Mouse (Mus musculus) induced T-regulatory cell, adult 2 months (primary cell): ENCODE measurements at regions not wholly inside any gene's neighbourhood (a gene's known extent, or its start where the extent isn't known, plus 50 kb on each side); places are given as distances from the start of the nearest gene placed in this dataset.

Source experiments
- DNase-seq: peaks from one replicate; pipeline ENCODE4 v3.0.0-alpha.2; 2012; ENCODE audit warnings: low read depth

DNA sequence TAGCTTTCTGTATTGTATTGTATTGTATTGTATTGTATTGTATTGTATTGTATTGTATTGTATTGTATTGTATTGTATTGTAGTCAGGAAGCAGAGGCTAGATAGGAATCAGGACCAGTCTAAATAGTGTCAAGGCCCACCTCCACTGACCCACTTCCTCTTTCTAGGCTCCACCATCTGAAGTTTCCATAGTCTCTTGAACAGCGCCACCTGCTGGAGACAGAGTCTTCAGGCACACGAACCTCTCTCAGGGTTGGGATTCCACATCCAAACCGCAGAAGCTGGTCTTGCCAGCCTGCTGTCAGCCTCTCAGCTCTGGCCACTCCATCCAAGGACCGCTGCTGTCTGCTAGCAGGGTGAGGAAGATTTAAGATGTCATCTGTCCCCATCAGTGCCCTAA, 234.6 kb downstream of the Cdh26 start:
- peak; percentile 69 for DNase-seq

DNA sequence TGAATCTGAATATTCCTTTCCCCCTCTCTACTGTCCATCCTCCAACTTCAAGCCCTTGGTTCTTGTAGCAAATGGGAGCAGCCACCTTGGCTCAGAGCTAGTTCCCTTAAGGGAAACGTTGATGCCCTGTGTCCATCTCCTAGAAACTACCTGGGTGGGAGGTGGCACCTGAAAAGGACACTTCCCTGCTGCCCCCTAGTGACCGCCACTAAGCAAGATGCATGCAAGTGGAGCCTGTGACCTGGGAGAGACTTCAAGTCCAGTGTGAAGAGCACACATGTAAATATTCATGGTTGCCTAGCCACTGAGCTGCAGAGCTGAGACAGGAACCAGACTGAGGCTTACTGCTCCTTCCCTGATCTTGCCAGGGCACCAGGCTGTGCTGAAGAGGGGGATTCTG, 238.1 kb downstream of the Cdh26 start:
- DNase-seq, result peak; percentile 5

DNA sequence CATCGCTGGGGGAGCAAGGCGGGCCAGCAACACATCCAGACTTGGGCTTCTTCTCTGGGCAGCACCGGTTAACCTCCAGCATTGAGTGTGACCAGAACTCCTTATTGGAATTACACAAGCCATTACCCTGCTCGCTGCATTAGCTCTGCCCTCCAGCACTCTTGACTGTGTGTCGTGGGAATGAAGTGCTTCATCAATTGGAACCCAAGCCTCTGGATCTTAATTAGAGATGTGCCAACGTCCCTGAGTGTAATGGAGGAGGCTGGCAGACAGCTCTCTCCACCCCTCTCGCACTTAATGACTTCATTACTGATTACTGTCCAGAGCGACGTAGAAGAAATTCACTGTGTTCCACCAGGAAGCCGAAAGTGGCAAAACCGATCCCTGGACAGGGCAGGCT, 240.6 kb downstream of the Cdh26 start:
- DNase-seq, result no peak

DNA sequence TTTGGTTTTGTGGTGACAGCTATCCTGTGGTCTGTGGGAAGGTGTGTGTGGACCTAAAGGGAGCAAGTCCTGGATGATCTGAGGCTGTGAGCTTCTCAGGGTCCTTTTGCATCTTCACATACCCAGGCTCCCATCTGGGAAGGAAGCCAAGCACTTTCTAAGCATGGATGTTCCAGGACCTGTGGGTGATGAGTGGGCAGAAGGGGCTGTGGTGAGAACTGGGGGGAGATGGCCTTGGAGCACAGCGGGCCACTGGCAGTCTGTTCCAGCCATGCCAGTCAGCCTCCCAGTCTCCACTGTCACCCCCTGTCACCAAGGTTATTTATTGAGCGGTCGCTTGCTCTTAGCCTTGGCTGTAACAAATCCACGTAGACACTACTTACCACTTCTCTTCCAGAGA, 243.3 kb downstream of the Cdh26 start:
- DNase-seq, result no peak

DNA sequence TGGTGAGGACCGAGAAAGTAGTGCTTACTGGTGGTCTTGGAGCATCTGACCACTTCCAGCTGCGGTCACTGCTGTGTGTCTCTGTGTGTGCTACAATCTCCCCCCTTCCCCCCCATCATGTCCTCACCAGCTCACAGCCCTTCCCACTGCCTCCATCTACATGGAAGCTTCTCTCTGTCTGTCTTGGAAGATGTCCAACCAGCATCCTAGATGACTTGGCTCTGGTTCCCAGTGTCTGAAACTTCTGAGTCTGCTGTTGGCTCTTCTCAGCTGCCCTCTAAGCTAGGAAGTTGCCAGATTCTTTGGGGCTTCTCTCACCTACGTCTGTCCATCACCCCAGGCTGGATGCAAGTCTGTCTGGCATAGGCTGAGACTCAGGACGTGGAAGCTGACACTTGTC, 244.3 kb downstream of the Cdh26 start:
- DNase-seq, result no peak

DNA sequence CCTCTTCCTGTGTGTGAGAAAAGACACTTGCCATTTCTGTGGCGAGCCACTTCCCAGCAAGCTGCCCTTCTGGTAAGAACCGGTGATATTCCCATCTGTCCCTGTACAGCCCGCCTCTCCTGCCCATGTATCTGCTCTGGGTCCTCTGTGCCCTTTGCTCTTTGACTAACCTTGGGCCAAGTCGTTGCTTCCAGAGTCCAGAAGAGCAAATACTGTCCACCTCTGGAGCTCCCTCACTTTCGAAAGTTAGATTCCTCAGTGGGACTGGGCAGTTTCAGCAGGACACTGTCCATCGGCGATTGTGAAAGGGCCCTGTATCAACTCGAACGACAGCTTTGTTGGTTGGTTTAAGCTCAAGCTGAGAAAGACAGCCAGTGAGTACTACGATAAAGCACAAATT, 246.6 kb downstream of the Cdh26 start:
- DNase-seq, result no peak

DNA sequence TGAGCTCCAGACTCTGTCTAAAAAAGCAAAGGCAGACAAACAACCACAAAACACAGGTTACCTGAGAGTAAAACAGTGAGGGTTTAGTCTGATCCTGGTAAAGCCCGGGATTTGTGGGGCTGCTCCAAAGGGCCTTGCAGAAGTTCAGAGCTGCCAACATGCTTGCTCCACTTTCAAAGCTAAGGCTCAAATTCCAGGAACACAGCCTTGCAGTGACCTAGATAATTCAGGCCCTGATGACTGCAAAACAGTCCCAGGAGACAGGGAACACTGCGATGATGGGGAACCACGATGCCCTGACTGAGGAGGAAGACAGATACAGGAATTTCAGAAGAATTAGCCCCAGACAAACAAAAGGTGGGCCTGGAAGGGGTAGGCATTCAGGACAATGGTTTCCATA, 250.0 kb downstream of the Cdh26 start:
- DNase-seq, result no peak

DNA sequence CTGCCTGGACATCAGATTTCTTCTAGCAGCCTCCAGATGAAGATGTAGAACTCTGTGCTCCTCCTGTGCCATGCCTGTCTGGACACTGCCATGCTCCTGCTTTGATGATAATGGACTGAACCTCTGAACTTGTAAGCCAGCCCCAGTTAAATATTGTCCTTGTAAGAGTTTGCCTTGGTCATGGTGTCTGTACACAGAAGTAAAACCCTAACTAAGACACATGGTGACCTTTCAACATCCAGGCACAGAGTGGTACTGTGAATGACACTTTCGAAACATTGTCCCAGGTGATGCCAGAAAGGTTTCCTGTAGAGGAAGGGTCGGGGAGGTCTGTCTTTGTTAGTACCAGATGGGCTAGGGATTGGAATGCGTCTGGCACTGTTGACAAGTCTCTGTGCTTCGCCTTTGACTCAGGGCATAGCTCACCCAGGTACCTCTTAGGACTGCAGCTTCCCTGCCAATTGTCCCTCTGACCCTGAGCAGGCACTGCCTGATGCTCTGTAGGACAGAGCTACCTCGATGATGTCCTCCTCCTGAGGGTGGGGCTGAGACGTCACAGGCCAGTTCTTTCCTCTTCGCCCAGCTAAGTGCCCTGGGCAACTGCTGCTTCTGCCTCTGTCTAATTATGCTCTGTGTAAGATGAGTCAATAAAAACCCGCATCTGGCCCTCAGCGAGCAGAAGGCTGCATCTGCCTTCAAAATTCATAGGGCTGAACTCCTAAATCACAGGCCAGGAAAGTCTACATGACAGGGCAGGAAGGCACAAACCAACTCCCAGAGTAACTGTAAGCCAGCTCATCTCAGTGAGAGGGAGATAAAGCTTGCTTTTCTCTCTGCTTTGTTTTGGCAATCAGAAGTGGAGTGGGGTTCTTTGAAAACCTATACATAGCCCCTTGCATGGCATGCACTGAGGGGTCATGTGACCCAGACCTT, 254.0 kb downstream of the Cdh26 start:
- no peak for DNase-seq

DNA sequence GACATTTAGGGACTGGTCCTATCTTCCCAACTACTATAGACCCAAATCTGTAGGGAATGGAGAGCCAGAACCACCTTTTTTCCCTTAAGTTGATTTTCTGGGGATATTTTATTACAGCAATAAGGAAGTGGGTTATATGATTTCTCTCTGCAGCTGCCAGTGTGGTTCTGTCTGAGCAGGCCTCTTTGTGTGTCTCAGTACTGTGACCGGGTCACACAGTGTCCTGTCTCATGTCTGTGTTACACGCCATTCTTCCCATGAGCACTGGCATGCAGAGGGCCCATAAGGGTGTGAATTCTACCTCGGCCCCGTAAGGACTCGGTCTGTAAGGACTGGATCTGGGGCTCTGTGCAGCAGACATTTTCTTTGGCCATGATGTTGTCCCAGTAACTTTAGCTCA, 254.9 kb downstream of the Cdh26 start:
- no peak for DNase-seq

DNA sequence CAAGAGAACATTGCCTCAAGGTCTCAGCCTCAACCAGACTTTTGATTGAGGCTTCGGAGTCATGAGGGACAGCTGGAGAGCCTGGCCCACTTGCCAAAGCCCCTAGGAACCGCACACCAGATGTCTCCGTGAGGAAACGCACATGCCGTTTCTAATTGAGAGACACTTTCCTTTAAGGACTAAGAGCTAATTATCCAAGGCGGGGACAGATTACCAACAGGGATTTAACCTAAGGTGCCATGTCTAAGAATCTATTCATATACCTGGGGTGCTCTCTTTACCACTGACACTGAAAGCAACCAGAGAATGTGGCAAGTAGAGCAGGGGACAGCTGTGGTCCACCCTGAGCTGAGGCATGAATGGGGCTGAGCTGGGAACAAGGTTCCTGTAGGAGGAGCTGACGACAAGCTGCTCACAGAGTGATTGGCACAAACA, 255.9 kb downstream of the Cdh26 start:
- no peak for DNase-seq

DNA sequence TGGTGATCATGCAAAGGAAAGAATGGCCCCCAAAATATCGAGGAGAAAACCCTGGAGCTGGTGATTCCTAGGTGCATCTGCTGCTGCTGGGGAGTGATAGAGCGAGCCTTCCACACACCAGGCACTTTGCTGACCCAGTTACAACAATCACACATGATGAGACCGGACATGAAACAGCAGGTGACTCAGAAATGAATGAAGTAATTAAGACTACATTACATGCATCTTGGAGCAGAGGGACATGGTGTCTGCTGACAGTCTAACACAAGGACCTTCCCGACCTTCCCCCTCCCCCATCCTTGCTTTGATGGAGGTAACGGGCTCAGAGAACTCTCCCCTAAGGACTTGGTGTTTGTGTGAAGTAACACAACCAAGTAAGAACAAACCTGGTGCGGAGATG, 258.3 kb downstream of the Cdh26 start:
- DNase-seq, result no peak

DNA sequence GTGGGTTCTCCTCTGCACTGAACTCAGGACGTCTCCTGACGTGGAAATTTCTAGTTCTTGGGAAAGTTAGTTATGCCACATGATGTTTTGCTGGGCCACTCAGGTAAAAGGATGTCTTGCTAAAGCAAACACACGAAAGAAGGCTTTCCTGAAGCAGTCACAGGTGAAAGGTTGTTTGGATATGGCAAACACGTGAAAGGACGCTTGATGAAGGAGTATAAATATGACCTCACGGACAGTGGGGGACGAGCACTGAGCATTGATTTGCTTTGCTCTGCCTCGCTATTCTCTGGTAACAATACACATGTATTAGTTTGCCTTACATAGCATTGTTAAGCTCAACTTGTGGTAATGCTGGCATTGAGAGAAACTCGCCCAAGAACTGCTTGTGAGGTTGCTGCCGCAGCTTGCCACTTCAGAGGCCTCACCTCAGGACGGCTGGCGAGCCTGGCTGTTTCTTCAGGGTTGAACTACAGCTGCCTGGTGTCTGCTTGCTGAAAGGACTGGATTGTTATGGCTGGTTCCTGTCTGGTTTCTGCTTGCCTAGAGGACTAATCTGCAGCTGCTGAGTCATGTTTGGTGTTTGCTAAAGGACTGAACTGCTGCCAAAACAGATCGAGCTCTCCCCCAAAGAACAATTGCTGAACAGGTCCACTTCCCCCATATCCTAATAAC, 261.0 kb downstream of the Cdh26 start:
- DNase-seq, result no peak

DNA sequence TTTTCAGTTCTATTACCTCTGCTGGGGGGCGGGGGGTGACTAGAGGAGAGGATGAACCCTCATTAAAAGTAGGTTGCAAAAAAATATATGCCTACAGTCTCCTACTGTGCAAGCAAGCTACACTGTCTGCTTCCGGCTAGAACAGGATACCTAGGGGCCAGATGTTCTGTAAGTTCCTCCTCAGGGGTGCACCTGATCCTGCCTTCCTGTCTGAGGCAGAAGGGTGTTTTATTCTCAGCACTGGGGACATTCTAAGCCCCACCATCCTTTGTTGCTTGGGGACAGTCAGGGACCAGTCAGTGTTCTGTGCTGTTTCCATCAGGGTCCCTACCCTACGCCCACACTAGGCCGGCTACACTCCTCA, 261.5 kb downstream of the Cdh26 start:
- no peak for DNase-seq

DNA sequence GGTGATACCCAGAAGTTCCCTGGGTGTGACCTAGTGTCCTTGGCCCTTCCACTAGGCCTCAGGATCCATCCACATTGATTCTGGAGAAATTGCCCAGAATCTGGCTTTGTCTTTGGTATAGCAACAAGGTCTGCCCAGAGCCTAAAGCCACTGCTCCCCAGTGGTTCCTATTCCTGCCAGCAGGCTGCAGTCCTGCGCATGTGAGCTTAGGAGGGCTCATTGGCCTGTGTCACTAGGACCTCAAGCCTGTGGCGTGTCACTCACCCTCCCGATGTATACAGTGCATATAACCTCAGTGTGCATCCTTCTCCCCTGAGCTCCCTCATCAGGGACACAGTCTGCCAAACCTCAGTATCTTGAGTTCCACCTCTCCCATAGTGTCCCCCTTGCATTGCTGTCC, 261.9 kb downstream of the Cdh26 start:
- DNase-seq, result no peak

DNA sequence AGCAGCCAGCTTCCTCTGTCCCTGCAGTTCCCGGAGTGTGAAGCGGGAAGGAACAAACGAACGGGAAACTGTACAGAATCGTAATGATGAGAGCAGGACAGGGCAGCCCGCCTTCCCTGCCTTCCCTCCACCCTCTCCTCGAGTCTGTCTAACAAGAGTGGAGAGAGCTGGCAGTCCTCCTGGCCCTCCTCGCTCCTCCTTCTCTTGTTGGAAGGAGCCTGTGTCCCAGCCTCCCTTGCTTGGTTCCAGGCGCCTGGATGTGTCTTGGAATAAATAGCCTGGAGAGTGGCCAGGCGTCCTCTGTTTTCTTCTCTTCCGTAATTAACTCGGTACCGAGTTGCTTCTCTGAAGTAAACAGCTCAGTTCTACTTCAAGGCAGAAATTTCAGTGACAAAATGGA, 268.3 kb downstream of the Cdh26 start:
- no peak for DNase-seq

DNA sequence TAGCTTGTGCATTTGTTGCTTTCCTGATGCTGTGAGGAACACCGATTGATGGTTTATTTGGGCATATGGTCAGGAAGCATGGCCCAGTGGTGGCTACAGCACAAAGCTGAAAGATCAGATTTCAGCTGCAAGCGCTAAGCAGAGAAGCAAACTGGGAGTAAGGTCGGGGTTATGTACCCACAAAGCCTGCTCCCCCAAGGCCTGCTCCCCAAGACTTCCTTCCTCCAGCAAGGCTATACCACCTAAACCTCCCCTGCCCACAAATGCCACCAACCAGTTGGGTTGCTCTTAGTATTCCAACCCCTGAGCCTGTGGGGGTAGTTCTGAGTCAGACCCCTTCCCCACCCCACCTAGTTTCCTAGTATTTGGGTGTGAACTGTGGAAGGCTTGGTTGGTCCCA, 270.5 kb downstream of the Cdh26 start:
- DNase-seq, result no peak

DNA sequence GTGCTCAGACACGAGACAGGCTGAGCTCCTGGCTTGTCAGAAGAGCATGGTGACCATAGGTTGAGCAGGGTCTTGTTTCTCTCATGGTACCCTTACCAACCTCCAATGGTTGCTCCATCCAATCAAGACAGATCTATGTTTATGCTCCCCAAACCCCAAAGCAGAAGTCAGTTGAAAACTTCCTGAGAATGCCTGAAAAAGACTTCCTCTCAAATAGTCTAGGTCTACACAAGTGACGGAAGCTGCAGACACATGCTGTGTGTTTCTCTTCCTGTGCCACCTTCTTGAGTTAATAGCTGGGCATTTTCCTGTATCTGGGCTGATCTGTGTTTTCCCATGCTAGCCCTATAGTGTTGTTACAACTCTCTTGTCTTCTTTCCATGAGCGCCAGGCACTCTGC, 274.2 kb downstream of the Cdh26 start:
- no peak for DNase-seq

DNA sequence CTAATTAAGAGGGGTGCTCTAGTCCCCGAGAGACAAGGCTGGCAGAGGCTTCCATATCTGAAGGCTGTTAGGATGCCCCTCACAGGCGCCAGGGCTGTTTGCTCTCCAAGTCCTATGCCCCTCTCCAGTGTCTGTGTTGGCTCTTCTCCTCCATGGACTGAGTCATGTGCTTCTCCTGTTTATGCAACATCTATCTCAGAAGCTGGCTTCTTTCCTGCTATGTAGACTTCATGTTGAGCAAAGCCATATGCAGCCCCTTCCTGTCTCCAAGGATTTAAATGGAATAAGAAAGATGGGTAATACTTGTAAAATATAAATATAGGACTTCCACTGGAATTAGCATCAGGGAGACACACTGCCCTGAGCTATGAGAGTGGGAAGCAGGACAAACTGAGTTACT, 278.3 kb downstream of the Cdh26 start:
- no peak for DNase-seq

DNA sequence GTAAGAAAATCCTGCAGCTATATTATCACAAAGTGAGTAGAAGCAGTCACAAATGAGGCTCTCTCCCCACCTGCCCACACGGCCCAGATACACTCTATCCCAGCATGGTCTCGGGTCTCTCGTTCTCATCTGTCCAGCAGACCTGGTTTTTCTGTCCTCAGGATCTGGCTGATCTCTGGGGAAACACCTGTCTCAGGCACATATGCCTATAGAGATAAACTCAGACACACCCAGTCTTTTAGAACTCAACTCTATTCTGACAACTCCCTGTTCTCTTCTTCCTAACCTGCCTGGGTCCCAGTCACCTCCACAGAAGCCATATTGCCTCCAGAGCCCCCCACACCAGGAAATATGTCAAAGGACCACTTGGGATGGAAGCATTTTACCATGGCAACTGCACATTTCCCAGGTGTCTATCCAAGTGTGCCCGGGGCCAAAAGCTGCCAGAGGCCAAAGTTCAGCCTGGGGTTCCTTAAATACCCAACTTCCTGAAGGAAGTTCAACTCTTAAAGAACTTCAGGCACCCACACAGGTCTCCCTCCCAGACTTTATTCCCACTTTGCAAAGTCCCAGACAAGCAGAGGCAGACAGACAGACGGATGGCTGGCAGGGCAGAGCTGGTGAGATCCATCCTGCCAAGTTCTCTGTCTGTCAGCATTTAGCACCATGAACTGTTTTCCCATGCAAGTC, 279.0 kb downstream of the Cdh26 start:
- no peak for DNase-seq

DNA sequence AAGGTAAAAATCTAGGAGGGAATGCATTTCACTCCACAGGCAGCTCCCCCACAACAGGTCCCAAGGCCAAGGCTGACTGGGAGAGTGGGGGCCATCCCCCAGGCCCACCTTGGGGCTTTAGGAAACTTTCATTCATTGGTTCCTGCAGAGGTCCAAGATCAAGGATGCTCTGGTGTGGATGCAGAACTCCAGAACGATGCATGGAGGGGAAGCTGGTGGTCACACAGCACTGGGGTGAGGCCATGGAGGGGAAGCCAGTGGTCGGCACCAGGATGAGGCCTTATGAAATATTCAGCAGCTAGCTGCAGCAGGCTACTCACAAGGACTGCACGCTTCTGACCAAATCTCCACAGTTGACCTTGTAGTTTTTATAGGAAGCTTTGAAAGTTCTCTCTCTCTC, 279.7 kb downstream of the Cdh26 start:
- no peak for DNase-seq

DNA sequence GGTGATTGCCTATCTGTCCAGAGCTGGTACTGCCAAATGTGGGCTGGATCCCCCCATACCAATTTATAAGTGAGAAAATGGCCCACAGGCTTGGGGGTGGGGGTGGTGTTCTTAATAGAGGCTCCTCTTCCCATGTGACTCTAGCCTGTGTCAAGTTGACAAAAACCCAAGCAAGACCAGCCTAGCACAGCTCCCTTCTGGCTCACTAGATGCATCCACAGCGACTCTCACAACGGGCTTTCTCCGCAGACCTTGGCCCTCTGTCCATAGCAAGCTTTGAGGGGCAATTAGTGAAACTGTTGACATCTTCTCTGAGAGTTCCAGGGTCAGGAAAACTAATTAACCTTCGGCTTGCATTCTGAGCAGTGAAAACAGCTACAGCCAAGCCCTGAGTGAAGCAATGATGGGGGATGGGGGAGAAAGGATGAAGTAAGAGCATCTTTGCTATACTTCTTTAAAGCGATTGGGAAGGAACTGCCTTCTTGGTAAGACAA, 281.3 kb downstream of the Cdh26 start:
- no peak for DNase-seq

DNA sequence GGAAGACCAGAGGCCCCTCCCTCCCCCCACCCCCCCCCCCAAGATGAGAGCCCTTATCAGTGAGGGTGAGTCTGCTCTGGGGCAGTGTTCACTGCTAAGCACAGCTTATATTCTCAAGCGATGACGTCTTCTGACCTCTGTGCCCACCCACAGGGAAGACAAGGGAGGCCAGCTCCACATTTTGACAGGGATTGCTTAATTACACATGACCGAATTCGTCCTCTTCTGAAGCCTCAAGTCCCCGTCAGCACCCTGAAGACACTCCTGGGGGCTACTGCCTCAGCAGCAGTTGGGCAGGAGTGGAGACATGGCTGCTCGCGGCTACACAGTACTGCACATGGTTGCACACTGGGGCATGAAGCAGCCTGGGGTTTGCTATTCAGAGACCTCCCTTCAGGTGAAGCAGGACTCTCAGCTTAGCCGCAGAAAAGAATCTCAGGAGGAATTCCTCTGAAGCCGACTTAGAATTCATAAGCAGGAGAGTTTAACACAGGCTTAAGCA, 282.1 kb downstream of the Cdh26 start:
- DNase-seq, result no peak
